Mouse (Mus musculus) common myeloid progenitor, adult 5-6 weeks (primary cell): ENCODE results near the gene Peak1. TPM values are rescaled to one million over a fixed set of nuclear protein-coding genes. Genes with fewer than 3 reads are reported as not detected.
A peak's percentile ranks its signal among the peaks of the same experiment; 100 is the strongest.

Source experiments
- ATAC-seq: replicated peaks from 2 replicates; pipeline ENCODE4 v1.8.0; 2016; ENCODE audit warnings: low read depth, mild to moderate bottlenecking, moderate TSS enrichment, inconsistent platforms; ENCODE audit not compliant: poor library complexity, severe bottlenecking
- total RNA-seq: library from RNA; stranded (forward); fragments of 200-1000, 187-1606 nt; gene quantifications from 2 replicates; pipeline ENCODE4 v1.2.3, GENCODE M21; 2017

Peak1 gene
- total RNA-seq, 1 experiment from 2014 or later = 24.8 TPM

- no peak for ATAC-seq
Observed at GRCm38 (mm10) chr9:56325725-56326124, 92.1 kb downstream of the Peak1 start.

GRCm38 (mm10) chr9:56324576-56325355 lies 93.1 kb downstream of the Peak1 start:
- no peak for ATAC-seq

- ATAC-seq = no peak
Observed at GRCm38 (mm10) chr9:56321291-56321690, 96.6 kb downstream of the Peak1 start.

- no peak for ATAC-seq
Observed at GRCm38 (mm10) chr9:56314326-56314725, 103.5 kb downstream of the Peak1 start.

GRCm38 (mm10) chr9:56309079-56309478 lies 108.8 kb downstream of the Peak1 start:
- ATAC-seq = no peak

- no peak for ATAC-seq
Observed at GRCm38 (mm10) chr9:56304526-56304925, 113.3 kb downstream of the Peak1 start.

GRCm38 (mm10) chr9:56302921-56303465 lies 114.9 kb downstream of the Peak1 start:
- no peak for ATAC-seq

GRCm38 (mm10) chr9:56290019-56290418 lies 127.8 kb downstream of the Peak1 start:
- no peak for ATAC-seq

- ATAC-seq = no peak
Observed at GRCm38 (mm10) chr9:56282481-56282880, 135.4 kb downstream of the Peak1 start.

- no peak for ATAC-seq
Observed at GRCm38 (mm10) chr9:56273576-56273975, 144.3 kb downstream of the Peak1 start.

- no peak for ATAC-seq
Observed at GRCm38 (mm10) chr9:56272247-56272598, 145.6 kb downstream of the Peak1 start.

- no peak for ATAC-seq
Observed at GRCm38 (mm10) chr9:56271326-56272246, 146.3 kb downstream of the Peak1 start.

- ATAC-seq = no peak
Observed at GRCm38 (mm10) chr9:56269101-56269500, 148.8 kb downstream of the Peak1 start.

- ATAC-seq = no peak
Observed at GRCm38 (mm10) chr9:56266200-56266815, 151.6 kb downstream of the Peak1 start.

GRCm38 (mm10) chr9:56265460-56266199 lies 152.2 kb downstream of the Peak1 start:
- ATAC-seq = no peak

- no peak for ATAC-seq
Observed at GRCm38 (mm10) chr9:56265022-56265360, 152.9 kb downstream of the Peak1 start.

GRCm38 (mm10) chr9:56264308-56265021 lies 153.4 kb downstream of the Peak1 start:
- peak; percentile 76 for ATAC-seq

- ATAC-seq = no peak
Observed at GRCm38 (mm10) chr9:56263055-56263454, 154.8 kb downstream of the Peak1 start.

- peak; percentile 7; the same call in 1 of the 2 replicates for ATAC-seq
Observed at GRCm38 (mm10) chr9:56260495-56261136, 157.3 kb downstream of the Peak1 start.
